Mouse (Mus musculus): ENCODE measurements at regions not wholly inside any gene's neighbourhood (a gene's known extent, or its start where the extent isn't known, plus 50 kb on each side); places are given as distances from the start of the nearest gene placed in this dataset.

DNA sequence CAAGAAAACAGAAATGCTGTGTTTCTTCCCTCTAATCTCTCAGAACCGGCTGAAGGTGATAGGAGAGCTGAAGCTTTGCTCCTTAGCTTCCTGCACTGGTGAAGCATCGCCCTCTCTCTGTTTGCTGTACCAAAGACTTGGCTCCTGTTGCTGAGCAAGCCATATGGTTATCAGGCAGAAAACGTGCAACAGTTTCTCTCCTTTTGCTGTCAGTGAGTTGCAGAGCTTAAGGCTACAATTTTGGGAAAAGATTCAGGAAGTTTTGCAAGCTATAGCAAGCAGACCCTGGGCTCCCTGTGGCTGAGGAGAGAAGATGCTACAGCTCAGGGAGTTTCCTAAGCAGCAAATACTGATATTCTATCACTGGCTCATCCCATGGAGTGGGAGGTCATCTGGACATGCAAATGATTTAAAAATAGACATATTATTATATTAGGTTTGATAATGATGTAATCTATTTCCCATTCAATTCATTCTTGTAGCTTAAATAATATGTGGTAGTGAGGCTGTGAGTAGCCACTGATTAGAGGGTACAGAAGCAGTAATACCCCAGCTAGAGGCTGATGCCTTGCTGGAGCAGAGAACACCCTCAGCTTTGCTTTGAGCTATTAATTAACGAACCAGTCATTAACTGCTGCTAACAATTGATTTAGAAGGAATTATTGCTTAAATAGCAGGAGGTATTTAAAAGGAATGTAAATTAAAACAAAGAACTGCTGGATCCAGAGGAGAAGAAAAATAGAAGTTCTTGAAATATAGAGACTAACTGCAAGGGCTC lies 240.1 kb upstream of the Emcn start:
- DNase-seq (ENCODE audit: low read depth, low spot score), result no peak

DNA sequence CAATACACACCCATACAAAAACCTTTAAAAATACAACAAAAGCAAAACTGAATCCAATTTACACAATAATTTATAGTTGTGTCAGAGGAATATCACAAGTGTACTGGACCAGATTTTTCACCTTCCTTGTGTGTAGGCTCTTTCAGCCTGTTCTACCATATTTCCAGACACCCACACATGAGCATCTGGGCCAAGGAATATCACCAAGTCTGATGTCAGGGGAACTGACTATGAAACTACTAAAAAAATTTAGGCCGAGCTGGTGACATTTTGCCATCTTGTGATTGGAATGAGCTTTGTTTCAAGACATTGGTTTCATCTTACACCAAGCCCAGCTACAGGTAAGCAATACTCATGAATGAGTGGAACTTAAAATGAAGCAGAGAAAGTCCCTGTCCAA lies 234.9 kb upstream of the Emcn start:
- no peak for DNase-seq (ENCODE audit: low read depth, low spot score)

DNA sequence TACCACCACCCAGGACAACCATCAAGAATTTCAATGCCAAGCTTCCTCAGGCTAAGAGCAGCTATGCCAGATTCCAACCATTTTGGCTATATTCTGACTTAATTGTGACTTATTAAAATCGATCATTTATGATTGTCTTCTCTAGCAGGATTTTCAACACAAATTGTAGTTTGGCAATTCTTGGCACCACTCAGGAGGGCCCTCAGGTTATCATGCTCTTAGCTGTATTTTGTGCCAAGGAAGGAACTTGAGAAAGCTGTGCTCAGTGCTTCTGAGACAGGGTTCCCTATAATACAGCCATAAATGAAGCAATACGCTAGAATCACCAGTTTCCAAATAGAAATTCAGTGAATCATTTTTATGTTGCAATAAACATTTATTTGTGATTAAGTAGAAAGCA lies 232.7 kb upstream of the Emcn start:
- no peak for DNase-seq (ENCODE audit: low read depth, low spot score)

DNA sequence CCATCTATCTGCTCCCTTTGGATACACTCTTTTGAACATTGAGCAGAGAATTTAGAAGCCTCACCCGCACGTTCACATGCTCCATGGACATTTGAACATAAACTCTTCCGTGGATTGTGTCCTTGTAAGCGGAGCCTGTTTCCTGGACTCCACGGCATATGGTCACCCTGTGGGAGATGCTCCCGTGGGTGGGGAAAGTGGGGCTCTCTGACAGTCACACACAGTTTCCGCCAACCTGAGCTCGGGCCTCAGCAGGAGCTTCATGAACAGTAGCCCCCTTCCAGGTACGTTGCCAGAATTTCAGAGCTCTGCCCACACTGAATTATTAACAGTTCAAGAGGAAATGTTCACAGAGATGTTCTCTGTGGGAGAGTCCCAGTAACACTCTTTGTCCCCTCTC lies 231.1 kb upstream of the Emcn start:
- DNase-seq (ENCODE audit: low read depth, low spot score), result no peak

DNA sequence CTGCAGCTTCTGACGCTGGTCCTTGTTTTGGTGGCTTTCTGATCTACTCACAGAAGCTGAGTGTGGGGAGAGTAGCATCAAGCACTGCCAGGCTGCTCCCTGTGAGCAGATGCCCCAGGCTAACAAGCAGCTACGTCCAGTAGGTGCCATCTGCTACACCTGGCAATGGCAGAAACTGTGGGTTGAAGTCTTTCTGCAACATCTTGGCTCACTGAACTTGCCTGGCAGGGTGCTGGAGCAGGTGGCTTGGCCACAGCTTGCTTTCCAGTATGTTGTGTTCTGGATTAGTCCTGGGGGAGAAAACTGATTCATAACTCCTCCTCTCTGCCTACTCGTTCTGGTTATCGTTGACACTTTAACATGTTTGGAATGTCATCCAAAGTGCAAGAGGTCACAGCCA lies 230.4 kb upstream of the Emcn start:
- DNase-seq (ENCODE audit: low read depth, low spot score), result no peak

DNA sequence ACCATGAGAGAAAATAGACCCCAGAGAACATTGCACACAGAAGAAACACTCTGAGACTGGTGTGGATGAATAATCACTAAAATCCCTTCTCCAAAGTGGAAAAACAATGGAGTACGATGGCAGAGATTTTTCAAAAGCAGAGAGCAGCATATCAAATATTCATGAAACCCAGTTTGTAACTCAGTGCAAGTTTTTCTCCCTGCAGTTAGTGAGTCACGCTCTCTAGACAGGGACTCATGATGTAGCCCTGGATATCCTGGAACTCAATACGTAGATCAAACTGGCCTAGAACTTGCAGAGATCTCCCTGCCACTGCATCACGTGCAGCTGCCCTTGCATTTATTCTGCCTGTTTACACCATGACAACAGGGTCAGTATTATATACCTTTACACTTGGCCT lies 210.9 kb upstream of the Emcn start:
- no peak for DNase-seq (ENCODE audit: low read depth, low spot score)

DNA sequence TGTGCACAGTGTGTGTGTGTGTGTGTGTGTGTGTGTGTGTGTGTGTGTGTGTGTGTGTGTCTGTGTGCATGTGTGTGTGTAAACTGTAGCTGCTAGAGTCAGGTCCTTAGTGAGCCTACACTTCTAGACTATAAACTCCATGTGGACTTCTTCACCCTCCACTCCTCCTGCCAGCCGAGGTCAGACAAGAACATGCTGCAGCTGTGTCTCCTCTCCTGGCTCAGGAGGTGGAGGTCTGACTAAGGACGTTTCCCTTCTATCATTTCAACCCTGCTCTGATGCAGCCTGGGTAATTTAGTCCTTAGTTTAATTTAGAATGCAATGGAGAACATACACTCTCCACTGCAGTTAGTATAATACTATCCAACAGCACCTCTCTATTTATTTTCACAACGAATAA lies 198.8 kb upstream of the Emcn start:
- no peak for DNase-seq (ENCODE audit: low read depth, low spot score)

DNA sequence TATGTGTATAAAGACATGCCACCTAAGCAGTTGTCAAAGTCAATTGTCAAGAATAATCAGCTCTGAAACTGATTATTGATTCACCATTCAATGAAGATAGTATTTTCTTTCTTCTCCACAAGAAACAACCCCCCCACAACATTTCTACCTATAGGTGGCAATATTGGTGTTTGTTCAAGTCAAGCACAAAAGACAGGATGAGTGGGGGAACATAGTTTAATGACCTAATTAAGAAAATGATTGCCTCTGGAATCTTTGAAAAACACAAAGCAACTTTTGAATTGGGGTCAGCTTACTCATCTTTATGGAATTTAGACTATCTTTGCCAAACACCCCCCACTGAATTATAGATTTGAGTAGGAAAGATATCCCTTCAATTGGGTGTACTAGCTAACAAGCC lies 194.8 kb upstream of the Emcn start:
- DNase-seq (ENCODE audit: low read depth, low spot score), result no peak

DNA sequence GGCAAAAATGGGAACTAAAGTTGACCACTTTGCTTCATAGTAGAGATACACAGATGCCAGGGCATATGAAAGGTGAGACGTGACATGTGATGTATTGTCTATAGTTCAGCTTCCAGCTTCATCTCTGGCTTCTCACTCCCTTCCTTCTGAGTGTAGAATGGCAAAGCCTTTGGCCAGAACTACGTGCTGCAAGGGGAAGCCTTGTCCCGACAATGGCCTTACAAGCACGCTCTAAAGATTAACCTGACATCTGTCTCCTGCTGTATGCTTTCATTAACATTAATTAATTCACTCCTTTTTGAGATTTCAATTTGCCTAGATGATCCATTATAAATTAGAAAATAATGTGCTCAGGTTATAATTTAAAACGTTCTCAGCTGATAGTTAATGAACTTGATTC lies 193.5 kb upstream of the Emcn start:
- no peak for DNase-seq (ENCODE audit: low read depth, low spot score)

DNA sequence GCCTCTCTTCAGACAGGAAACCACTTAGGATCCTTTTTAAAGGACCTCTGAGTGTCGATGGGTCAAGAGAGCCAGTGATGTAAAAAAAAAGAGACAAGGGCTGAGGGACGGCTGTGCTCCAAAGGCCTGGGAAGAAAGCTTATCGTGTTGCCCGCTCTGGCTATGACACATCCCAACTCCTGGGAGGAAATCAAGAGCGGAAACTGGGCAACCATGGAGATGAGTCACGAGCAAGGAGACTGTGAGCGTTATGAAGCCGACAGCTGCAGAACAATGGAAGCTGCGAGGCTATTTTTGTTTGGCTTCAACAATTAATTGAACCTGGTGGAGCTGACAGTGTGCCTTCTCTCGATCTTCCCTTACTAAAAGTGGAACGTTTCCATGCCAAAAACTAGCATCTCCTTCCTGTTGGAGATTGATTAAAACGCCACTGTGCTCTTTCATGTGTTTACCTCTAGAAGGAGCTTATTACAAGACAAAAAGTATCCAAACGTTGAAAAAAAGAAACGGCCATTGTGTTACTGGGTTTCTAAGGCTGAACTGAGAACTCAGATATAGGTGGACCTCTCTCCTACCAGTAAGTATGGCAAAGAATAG lies 190.4 kb upstream of the Emcn start:
- DNase-seq (ENCODE audit: low read depth, low spot score), result no peak

DNA sequence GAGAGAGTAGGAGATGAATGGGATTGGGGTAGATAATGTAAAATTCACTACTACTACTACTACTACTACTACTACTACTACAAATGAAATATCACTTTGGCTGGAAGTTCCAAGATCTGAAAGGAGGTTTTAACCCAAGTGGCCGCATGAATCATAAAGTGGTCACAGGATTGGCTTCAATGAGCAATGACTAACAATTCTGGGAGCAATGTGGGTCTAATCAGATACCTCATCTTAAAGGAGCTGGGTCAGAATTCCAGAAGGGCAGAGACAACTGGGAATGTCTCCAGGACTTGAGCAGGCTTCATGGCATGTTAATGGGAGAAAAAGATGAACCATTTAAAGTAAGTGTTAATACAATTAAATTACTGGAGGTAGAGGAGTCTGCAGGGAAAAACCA lies 189.4 kb upstream of the Emcn start:
- DNase-seq (ENCODE audit: low read depth, low spot score), result no peak

DNA sequence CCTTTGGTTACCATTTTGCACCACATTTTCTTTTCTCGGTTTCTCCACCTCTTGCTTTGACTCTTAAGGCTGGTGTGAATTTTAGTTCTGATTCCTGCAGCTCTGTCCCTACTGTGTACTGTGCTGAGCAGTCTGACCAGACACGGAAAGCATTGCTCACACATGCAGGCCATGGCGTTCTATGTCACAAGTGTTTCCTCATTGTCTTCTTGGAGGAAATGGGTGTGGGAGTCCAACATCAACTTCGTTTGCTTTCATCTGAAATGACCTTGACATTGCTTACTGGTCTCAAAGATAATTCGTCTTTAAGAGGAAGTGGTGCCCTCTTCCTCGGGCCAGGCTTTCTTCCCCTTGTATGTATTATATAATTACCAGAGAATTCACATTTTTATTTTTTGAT lies 187.6 kb upstream of the Emcn start:
- DNase-seq (ENCODE audit: low read depth, low spot score), result no peak

DNA sequence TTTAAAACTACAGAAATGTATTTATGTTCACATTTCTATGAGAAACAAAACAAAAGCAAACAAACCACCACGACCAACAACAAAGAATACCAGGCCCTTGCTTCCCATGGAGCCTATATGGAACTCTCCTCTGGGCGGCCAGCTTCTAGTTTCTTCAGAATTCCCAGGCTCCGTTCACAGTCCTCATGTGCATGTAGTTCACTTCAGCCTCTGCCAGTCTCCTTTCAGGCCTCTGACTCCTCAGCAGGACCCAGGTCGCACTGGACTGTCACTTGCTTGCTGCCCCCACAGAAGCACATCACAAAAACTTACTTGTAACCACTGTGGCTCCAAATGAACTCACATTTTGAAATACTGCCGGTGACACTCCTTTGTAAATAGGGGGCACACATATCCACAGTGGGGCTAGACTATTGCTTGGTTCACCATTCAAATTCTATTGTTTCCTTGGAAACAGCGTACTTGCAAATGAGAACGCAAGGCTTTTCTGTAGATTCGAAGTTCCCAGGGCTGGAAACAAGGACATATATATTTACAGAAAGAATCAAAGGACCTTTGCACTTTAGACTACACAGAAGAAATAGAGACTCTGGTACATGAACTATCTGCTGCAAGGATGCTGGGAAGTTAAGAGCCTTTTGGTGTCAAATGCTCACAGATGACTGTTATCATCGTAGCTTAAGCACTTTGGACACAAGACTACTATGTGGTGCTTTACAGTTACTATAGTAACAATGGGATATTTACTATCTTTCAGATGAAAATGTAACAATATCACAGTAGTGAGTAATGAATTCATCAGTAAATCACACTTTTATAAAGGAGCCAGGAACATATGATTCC lies 186.4 kb upstream of the Emcn start:
- no peak for DNase-seq (ENCODE audit: low read depth, low spot score)

DNA sequence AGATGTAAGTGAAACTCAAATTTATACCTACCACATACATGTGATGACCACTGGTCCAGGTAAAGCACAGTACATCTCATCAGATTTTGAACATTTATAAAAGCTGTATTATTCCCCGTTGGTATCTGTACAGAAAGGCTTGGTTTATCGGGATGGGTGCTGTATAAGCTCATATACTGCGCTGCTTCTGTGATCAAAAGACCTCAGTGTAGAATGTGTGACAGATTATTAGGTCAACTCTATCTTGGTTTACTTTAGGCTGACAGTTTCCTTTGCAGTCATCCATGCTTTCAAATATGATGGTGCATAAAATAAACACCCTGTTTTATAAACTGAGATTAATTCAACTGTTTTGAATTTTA lies 185.8 kb upstream of the Emcn start:
- no peak for DNase-seq (ENCODE audit: low read depth, low spot score)

DNA sequence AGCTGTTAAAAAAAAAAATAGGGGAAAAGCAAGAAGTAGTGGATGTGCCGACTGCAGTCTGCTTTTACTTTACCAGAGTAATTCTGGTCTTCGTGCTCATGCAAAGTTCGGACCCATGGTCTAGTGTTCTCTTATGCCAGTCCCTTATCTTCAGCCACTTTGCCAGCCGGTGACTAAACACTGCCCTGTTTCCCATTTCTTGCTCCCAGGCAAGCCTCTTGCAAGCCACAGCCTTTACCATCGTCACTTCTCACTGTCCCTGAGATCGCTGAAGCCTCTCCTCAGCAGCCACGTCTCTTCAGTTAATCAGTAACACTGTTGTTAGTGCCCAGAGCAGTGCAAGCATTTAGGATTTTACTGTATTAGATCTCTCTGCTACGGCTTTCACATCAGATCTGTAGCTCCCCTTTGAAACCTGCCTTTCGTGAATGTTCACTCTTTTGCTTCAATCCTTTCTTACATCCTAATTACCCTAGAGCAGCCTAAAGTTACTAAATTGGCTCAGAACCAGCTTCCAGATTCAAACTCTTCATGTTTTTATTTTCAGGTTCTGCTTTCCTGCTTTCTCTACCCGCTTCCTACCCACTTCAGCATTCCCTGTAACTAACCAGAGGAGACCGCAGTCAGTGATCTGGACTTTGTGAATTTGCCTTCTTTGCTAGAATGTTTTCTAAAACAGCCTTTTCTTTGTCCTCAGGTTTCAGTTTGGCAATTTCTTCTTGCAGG lies 184.5 kb upstream of the Emcn start:
- no peak for DNase-seq (ENCODE audit: low read depth, low spot score)

DNA sequence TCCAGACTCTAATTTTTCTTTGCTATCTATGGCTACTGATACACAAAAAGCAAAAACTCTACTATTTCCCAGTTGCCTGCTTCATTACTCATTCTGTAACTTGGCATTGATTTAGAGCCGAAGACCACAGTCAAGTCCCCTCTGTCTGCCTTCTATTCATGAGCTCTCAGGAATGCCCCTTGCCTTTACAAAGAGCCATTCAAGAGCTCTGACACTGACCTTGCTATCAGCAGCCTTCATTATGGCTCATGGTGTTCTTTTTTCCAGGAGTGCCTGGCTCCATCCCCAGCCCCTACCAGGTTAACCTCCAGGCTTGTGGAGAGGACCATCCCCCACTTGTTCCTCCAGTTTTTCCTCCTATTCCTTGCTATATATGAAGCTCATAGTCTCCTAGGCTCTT lies 151.8 kb upstream of the Emcn start:
- DNase-seq (ENCODE audit: low read depth, low spot score), result no peak

DNA sequence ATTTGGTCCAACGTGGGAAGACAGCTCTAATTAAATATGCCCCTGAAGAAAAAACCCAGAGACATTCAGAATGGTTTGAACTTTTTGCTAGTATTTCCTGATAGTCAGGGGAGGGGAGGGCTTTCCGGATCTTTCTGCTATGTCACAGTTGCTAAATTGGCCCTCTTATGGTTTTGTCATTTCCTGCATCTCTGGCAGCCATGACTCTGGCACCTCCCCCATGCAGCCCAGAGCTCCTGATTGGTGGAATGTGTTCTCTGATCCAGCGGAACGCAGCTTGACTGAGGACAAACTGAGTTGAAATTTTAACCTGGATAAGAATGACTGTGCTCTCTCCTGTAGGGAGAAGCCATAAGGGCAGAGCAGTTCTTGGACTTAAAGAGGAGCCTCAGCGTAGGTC lies 150.4 kb upstream of the Emcn start:
- no peak for DNase-seq (ENCODE audit: low read depth, low spot score)

DNA sequence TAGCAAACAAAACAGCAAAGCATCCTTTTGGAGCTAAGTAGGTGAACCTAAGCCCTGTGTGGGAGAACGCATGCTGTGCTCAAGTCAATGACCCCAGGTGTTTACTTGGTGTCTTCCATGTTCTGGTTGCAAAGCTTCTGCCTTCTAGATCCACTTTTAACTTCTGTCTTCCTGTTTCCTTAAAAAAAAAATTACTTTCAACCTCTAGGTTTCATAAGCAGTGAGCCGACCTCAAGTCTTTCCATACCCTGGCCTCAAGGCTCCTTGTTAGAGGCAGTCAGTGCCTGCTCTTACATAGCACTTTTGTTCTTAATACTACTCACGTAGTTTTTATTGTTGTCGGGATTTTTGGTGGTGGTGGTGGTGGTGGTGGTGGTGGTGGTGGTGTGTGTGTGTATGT lies 149.9 kb upstream of the Emcn start:
- no peak for DNase-seq (ENCODE audit: low read depth, low spot score)

DNA sequence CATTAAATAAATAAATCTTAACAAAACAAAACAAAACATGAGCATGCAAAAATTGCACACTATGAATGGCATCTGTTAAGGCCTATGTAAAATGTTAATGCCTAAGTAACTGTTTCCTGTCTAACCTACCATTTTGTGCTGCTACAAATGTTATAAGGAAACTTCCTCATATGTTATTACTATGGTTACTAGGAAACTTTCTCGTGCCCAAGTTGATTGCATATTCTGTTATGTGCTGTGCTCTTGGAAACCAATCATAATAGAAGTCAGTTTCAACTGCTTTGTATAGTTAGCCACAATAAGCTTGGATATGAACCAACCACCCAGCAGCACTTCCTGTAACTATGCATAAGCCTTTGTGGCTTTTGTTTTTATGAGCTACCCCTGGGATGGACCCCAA lies 147.0 kb upstream of the Emcn start:
- DNase-seq (ENCODE audit: low read depth, low spot score), result no peak

DNA sequence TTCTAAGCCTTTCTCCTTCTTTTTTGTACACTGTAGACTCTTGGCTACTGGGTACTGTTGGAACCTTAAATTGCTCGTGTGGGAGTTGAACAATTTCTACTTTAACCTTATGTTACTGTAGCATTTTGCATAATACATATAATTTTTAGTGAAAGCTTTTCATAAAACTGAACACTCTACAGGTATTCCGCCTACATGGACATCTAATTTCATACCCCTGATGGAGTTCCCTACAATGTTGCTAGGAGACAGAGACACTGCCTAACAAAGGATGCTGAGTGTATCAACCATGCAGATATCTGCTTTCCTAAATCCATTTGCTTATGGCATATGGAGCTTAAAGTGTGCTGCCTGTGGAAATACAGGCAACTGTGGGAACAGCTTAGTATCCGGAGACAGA lies 129.2 kb upstream of the Emcn start:
- no peak for DNase-seq (ENCODE audit: low read depth, low spot score)

DNA sequence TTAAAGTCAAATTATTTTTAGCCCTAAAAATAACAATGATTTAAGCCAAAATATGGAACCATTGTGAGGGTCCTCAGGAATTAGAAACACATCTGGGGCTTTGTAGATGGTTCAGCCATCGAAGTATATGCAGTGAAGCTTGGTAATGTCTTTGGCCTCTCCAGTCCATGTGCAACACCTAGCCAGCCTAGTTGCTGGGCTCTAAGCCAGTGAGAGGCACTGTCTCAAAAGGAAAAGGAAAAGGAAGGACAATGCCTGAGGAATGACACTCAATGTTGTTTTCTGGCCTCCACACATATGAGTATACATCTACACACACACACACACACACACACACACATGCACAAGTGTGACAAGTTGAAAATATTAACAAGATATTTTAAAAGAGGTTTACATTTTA lies 124.8 kb upstream of the Emcn start:
- DNase-seq (ENCODE audit: low read depth, low spot score), result no peak

DNA sequence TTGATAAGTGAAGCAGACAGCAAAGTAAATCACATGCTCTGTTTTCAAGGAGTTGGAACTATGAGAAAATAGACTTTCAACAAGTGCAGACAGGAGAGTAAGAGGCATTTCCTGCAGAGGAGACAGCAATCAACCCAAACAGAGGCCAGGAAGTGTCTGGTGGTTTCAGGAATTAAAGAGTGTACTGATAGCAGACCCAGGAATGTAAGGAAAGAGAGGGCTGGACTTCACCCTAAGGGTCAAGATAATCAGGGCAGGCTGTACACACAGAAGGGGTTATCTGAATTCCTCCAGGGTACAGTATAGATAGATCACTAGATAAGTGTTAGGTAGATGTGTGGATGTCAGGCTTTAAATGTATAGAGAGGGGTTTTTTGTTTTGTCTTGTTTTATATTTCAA lies 123.6 kb upstream of the Emcn start:
- DNase-seq (ENCODE audit: low read depth, low spot score), result no peak

All from A20 (cell line).